ENCODE assay signal across 17 mouse cellular contexts in the genomic region with DNA sequence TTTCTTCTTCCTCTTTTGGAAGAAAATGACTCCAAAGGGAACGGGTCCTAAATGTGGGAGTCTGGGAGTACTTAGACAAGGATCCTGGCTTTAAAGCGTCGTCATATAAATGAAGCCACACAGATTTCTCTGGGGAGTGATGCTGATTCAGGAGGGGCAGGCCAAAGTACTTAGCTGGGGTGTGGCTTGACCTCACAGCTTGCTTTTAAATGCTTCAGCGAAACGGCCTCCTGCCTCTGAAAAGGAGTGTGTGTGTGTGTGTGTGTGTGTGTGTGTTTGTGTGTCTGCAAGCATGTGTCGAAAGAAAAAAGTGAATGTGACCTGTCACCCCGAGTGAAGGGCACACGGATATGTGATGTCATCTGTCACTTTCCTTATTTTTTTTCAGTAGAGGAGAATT. TPM values are rescaled to one million over a fixed set of nuclear protein-coding genes. Genes with fewer than 3 reads are reported as not detected.
A peak's percentile ranks its signal among the peaks of the same experiment; 100 is the strongest.
DNase-seq lines count a peak whose midpoint lies in the region; ATAC-seq lines count a peak whose summit lies in the region.
"Had no signal": no experiment of that assay in that cellular context is flagged by ENCODE, and none has a peak within 500 bp of the region (broad histone marks: within the 10 kb centered on the region; RNA-seq: fewer than 3 reads in every experiment).

No protein-coding gene starts in this region.

- H3K4me1 ChIP-seq in heart, embryonic 12.5 days (replicated peaks): peaks cover 36% of the 10 kb centered on the region
- H3K4me1 ChIP-seq: hindbrain, embryonic 12.5 days; midbrain, embryonic 10.5 days; neural tube, embryonic 12.5 days had no signal

- no peak overlapping the region for H3K4me2 ChIP-seq in heart, embryonic 12.5 days
- H3K4me2 ChIP-seq: hindbrain, embryonic 12.5 days; liver, embryonic 11.5 days; neural tube, embryonic 12.5 days had no signal

- H3K9ac ChIP-seq in heart, embryonic 12.5 days: no peak overlapping the region
- H3K9ac ChIP-seq: hindbrain, embryonic 12.5 days; neural tube, embryonic 12.5 days had no signal

- no peaks in the 10 kb centered on the region for H3K9me3 ChIP-seq in heart, embryonic 12.5 days (replicated peaks)
- H3K9me3 ChIP-seq: hindbrain, embryonic 12.5 days; midbrain, embryonic 10.5 days; neural tube, embryonic 12.5 days had no signal

- peaks cover 5% of the 10 kb centered on the region; the same call in 1 of the 2 replicates for H3K27me3 ChIP-seq in heart, embryonic 12.5 days (replicated peaks)
- H3K27me3 ChIP-seq: hindbrain, embryonic 12.5 days; neural tube, embryonic 12.5 days had no signal

- no peak overlapping the region for H3K27ac ChIP-seq in heart, embryonic 12.5 days (ENCODE audit: poor library complexity, severe bottlenecking)
- H3K27ac ChIP-seq: hindbrain, embryonic 12.5 days; macrophage; midbrain, embryonic 10.5 days; neural tube, embryonic 12.5 days had no signal

- peak; percentile 31 for DNase-seq in heart, adult 8-10 months (ENCODE audit: low spot score)
- peak; percentile 26 to 52 for DNase-seq in kidney, postnatal 25 days
- DNase-seq in kidney, adult 18-20 months: no peak
- peak; percentile 20 for DNase-seq in R1 (ENCODE audit: low read depth, low spot score)
- DNase-seq in large intestine, adult 2 months (ENCODE audit: low read depth, low spot score): peak; percentile 6
- no peak for DNase-seq in Muller cell, postnatal 12 days (ENCODE audit: inconsistent ontology term)
- DNase-seq: cerebellum, adult 8-10 months; gastrocnemius, postnatal 10 days; lung, adult 2 months; right cerebral cortex, adult 18-20 months had no signal

- no peak for ATAC-seq in heart, embryonic 12.5 days (ENCODE audit: insufficient number of reproducible peaks, low FRiP score)
- ATAC-seq: inflammation-experienced regulatory T-cells, adult 6 months had no signal

- H3K4me3 ChIP-seq in heart, embryonic 12.5 days: no peak overlapping the region
- H3K4me3 ChIP-seq: hindbrain, embryonic 12.5 days; midbrain, embryonic 10.5 days; neural tube, embryonic 12.5 days had no signal

- no peaks in the 10 kb centered on the region for H3K36me3 ChIP-seq in heart, embryonic 12.5 days
- H3K36me3 ChIP-seq: hindbrain, embryonic 12.5 days; neural tube, embryonic 12.5 days had no signal

- 60% methylated on average over 8 of the region's 8 CpGs for WGBS in heart, embryonic 12.5 days
- WGBS in large intestine, adult 2 months: 22% methylated on average over 8 of the region's 8 CpGs

RNA-seq across cellular contexts. Expression of gene Mindy4, which starts 36.7 kb away (rescaled TPM):
- total RNA-seq in heart, adult 8-10 months (2022): 1 to 10 TPM; 3.7 to 6.6 (median 4.6) TPM
- 6.3 and 7.8 TPM in 2 replicates for polyA plus RNA-seq in heart, embryonic 12.5 days (2016; fragmentation: Nextera tagmentation; extraction: Ambion mirVana)
- 1.7 and 2.7 TPM in 2 replicates for polyA plus RNA-seq in large intestine, adult 2 months (2012; rRNA removed)
- polyA plus RNA-seq: inflammation-experienced regulatory T-cells, adult 6 months had no signal

Comparison
In these comparisons a context has a peak if more than half of its experiments do, and no peak if none do; other contexts are left out.
1. DNase-seq: peak in heart, adult 8-10 months (single experiment), kidney, postnatal 25 days (2 of 2), R1 (single experiment) and large intestine, adult 2 months (single experiment); none in kidney, adult 18-20 months (single experiment) and Muller cell, postnatal 12 days (single experiment).